Mouse (Mus musculus) heart, postnatal 0 days (tissue): ENCODE measurements at regions not wholly inside any gene's neighbourhood (a gene's known extent, or its start where the extent isn't known, plus 50 kb on each side); places are given as distances from the start of the nearest gene placed in this dataset.
A peak's percentile ranks its signal among the peaks of the same experiment; 100 is the strongest.

Experiments
- ATAC-seq: fragments of 200-750 bp; cut with Nextera tagmentation; 2 replicates; pipeline ENCODE4 v1.8.0; 2017; ENCODE audit warnings: low read depth, moderate number of reproducible peaks, moderate library complexity; ENCODE audit not compliant: insufficient read depth
- DNase-seq: peaks from one replicate; pipeline ENCODE4 v3.0.0-alpha.2; 2016; ENCODE audit warnings: low spot score
- H3K27ac ChIP-seq: fragments of 300-500 bp; sonication (generic); 2 replicates; pipeline ENCODE4 v1.5.1; 2014; ENCODE audit warnings: low read depth, mild to moderate bottlenecking
- H3K27me3 ChIP-seq: fragments of 300-500 bp; sonication (generic); 2 replicates; pipeline ENCODE4 v1.6.1; 2014; ENCODE audit warnings: low read length, mixed read lengths; ENCODE audit not compliant: control insufficient read depth, insufficient read depth
- H3K36me3 ChIP-seq: fragments of 300-500 bp; sonication (generic); replicated peaks from 2 replicates; pipeline ENCODE4 v1.6.1; 2014; ENCODE audit warnings: low read length, mixed read lengths; ENCODE audit not compliant: control insufficient read depth, insufficient read depth
- H3K4me1 ChIP-seq: fragments of 300-500 bp; sonication (generic); 2 replicates; pipeline ENCODE4 v1.6.1; 2014; ENCODE audit warnings: antibody characterized with exemption; ENCODE audit not compliant: control insufficient read depth, insufficient read depth
- H3K4me2 ChIP-seq: fragments of 300-500 bp; sonication (generic); 2 replicates; pipeline ENCODE4 v1.6.1; 2014; ENCODE audit warnings: low read depth, mild to moderate bottlenecking, low read length, moderate library complexity
- H3K4me3 ChIP-seq: fragments of 300-500 bp; sonication (generic); 2 replicates; pipeline ENCODE4 v1.5.1; 2014; ENCODE audit warnings: low read depth, low read length
- H3K9ac ChIP-seq: fragments of 300-500 bp; sonication (generic); replicated peaks from 2 replicates; pipeline ENCODE4 v1.6.1; 2014; ENCODE audit warnings: low read depth, low read length, mixed read lengths
- H3K9me3 ChIP-seq: fragments of 300-500 bp; sonication (generic); replicated peaks from 2 replicates; pipeline ENCODE4 v1.6.1; 2016; ENCODE audit warnings: low read length; ENCODE audit not compliant: control insufficient read depth
- CTCF ChIP-seq: IDR thresholded peaks from 2 replicates; pipeline ENCODE4 v1.5.1; 2016; ENCODE audit warnings: antibody characterized with exemption, control low read depth, low read depth
- EP300 ChIP-seq: IDR thresholded peaks from 2 replicates; pipeline ENCODE4 v1.6.1; 2016; ENCODE audit warnings: antibody characterized with exemption, low read depth
- WGBS: fragments of 180-500 bp; shearing (Covaris S2); extraction: QIAGEN DNeasy Blood & Tissue Kit; methylation state at CpG from one replicate; pipeline ENCODE4 v1.1.7; 2014; 5-methylcytosine and 5-hydroxymethylcytosine counted together

- Histone ChIP-seq H3K4me3 (no peak overlapping the region), H3K27me3 (no peaks in the 10 kb centered on the region), H3K9ac (no peak overlapping the region), H3K9me3 (no peaks in the 10 kb centered on the region), H3K4me2 (no peak overlapping the region), H3K36me3 (no peaks in the 10 kb centered on the region), H3K27ac (no peak overlapping the region), H3K4me1 (peaks cover 34% of the 10 kb centered on the region)
- ATAC-seq (no peak), DNase-seq (no peak)
- 86% methylated on average over 5 of the region's 5 CpGs for WGBS
- TF ChIP-seq EP300 = no peak
- no peak for TF ChIP-seq CTCF
Observed at GRCm38 (mm10) chr3:149090103-149090502, 99.7 kb upstream of the Adgrl2 start.

GRCm38 (mm10) chr3:149088621-149089128, 98.3 kb upstream of the Adgrl2 start:
- TF ChIP-seq EP300 (no peak), CTCF (no peak)
- Histone ChIP-seq H3K27ac (no peak overlapping the region), H3K9ac (peak overlapping the region; percentile 46), H3K27me3 (no peaks in the 10 kb centered on the region), H3K36me3 (no peaks in the 10 kb centered on the region), H3K9me3 (no peaks in the 10 kb centered on the region), H3K4me1 (peaks cover 36% of the 10 kb centered on the region), H3K4me3 (peak overlapping the region; percentile 45), H3K4me2 (peak overlapping the region; percentile 72)
- 4% methylated on average over 16 of the region's 16 CpGs for WGBS
- ATAC-seq = peak; percentile 55; the same call in 1 of the 2 replicates
- DNase-seq = peak; percentile 36

- H3K4me3 ChIP-seq = no peak overlapping the region
- peaks cover 40% of the 10 kb centered on the region for H3K4me1 ChIP-seq
- TF ChIP-seq CTCF (no peak), EP300 (no peak)
- no peaks in the 10 kb centered on the region for H3K9me3 ChIP-seq
- H3K27me3 ChIP-seq = no peaks in the 10 kb centered on the region
- DNase-seq (no peak), ATAC-seq (no peak)
- 68% methylated on average over 8 of the region's 8 CpGs for WGBS
- H3K27ac ChIP-seq = no peak overlapping the region
- no peak overlapping the region for H3K4me2 ChIP-seq
- no peaks in the 10 kb centered on the region for H3K36me3 ChIP-seq
- H3K9ac ChIP-seq = no peak overlapping the region
Observed at GRCm38 (mm10) chr3:149087488-149087887, 97.1 kb upstream of the Adgrl2 start.

- Histone ChIP-seq H3K4me3 (no peak overlapping the region), H3K9ac (no peak overlapping the region), H3K4me2 (peak overlapping the region; percentile 14; the same call in 1 of the 2 replicates), H3K9me3 (no peaks in the 10 kb centered on the region), H3K4me1 (peaks cover 40% of the 10 kb centered on the region), H3K27me3 (no peaks in the 10 kb centered on the region), H3K27ac (no peak overlapping the region), H3K36me3 (no peaks in the 10 kb centered on the region)
- 30% methylated on average over 5 of the region's 5 CpGs for WGBS
- DNase-seq = no peak
- TF ChIP-seq EP300 (no peak), CTCF (no peak)
- no peak for ATAC-seq
Observed at GRCm38 (mm10) chr3:149086704-149087103, 96.3 kb upstream of the Adgrl2 start.

GRCm38 (mm10) chr3:149086086-149086485, 95.7 kb upstream of the Adgrl2 start:
- peaks cover 40% of the 10 kb centered on the region for H3K4me1 ChIP-seq
- ATAC-seq (no peak), DNase-seq (no peak)
- WGBS = 89% methylated on average over 3 of the region's 3 CpGs
- TF ChIP-seq CTCF = no peak
- no peak for TF ChIP-seq EP300
- no peak overlapping the region for H3K4me2 ChIP-seq
- H3K4me3 ChIP-seq = no peak overlapping the region
- H3K27me3 ChIP-seq = no peaks in the 10 kb centered on the region
- H3K36me3 ChIP-seq = no peaks in the 10 kb centered on the region
- no peak overlapping the region for H3K9ac ChIP-seq
- no peaks in the 10 kb centered on the region for H3K9me3 ChIP-seq
- H3K27ac ChIP-seq = peak overlapping the region; percentile 64; the same call in 1 of the 2 replicates
